In the genomic region with DNA sequence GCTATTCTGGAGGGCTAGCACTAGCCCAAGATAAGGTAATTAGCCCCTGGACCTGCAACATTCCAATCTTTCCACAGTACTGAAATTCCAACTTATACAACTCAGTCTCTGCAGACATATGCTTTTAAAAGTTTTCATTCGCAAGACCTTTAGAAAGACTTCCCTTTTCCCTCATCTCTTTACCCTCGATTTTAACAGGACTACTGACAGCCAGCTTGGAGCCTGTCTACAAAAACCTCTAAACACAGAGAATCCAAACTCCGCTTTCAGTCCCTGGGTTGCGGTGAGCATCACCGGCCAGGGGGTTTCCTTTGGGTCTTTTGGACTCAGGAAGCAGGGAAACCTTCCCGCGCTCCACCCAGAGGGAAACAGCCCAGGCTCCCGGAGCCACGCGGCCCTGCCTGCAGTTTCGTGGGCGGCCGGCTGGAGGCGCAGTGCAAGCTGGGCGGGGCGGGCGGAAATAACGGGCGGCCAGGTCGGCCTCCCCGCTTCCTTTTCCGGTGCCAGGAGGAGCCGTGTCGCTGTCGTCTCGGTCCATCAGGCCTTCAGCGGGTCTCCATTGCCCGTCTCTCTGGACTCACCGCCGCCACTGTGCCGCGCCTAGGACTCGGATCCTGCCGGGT, we compare ENCODE assay signal across 8 mouse cellular contexts. TPM values are rescaled to one million over a fixed set of nuclear protein-coding genes. Genes with fewer than 3 reads are reported as not detected.
A peak's percentile ranks its signal among the peaks of the same experiment; 100 is the strongest.
DNase-seq lines count a peak whose midpoint lies in the region; ATAC-seq and TF ChIP-seq lines count a peak whose summit lies in the region.

A gene (plus strand): TSS at position 482 of the 623 bp plus-strand sequence.

- peak within 1 kb of the TSS; percentile 76 for H3K4me3 ChIP-seq in hindbrain, embryonic 14.5 days (replicated peaks; ENCODE audit: low read length)

- H3K27ac ChIP-seq in hindbrain, embryonic 14.5 days, result peak within 1 kb of the TSS; percentile 95

- H3K9ac ChIP-seq in hindbrain, embryonic 14.5 days, result peak within 1 kb of the TSS; percentile 93

- POLR2A ChIA-PET in Patski (lab: Charles Lee), result interaction anchor here (0.6 kb wide), 1 partner anchor 71 kb away, joined by 5 read pairs; no protein-coding TSS in a partner anchor

- ATAC-seq in Patski, result peak; percentile 86
- peak; percentile 89 for ATAC-seq in hindbrain, embryonic 14.5 days (ENCODE audit: low FRiP score)

- TF ChIP-seq CTCF in Patski (IDR thresholded peaks at IDR 0.05), result peak; percentile 100

- H3K36me3 ChIP-seq in hindbrain, embryonic 14.5 days (replicated peaks; ENCODE audit: control insufficient read depth, insufficient read depth), result 0 out of 2 replicates have a peak, but pooled peaks cover 4% of the 10 kb centered on the region

- CTCF ChIA-PET in Patski (lab: Charles Lee), result interaction anchor here (1.1 to 2.4 kb wide), 3 partner anchors 10 to 22 kb away, joined by 3 to 12 read pairs (median 4); a partner anchor contains a TSS

- 1% methylated on average over 34 of the region's 34 CpGs for WGBS in hindbrain, embryonic 14.5 days

- H3K4me1 ChIP-seq in hindbrain, embryonic 14.5 days (replicated peaks; ENCODE audit: control insufficient read depth, insufficient read depth, low read length), result peaks cover 25% of the 10 kb centered on the region

- in situ Hi-C loops in Patski (cut with MboI; ENCODE audit: low pct_unique_long_range_greater_than_20kb), result no loop called here

- H3K9me3 ChIP-seq in hindbrain, embryonic 14.5 days (ENCODE audit: control insufficient read depth, low read length), result no peaks in the 10 kb centered on the region

- H3K27me3 ChIP-seq in Patski, result no peaks in the 10 kb centered on the region
- no peaks in the 10 kb centered on the region for H3K27me3 ChIP-seq in hindbrain, embryonic 14.5 days (ENCODE audit: control insufficient read depth, insufficient read depth, low read length)

- no peak for DNase-seq in Patski (ENCODE audit: low read depth, low spot score)
- peak; percentile 95 to 96 for DNase-seq in cerebellum, postnatal 14 days
- DNase-seq in frontal cortex, postnatal 25 days (ENCODE audit: low spot score in 2 of 2), result peak; percentile 78 to 91
- peak; percentile 92 for DNase-seq in hindbrain, embryonic 14.5 days (ENCODE audit: low spot score)
- DNase-seq in layer of hippocampus, postnatal 36 days, result peak; percentile 90 to 92
- DNase-seq in lung, postnatal 36 days, result peak; percentile 92
- peak; percentile 92 for DNase-seq in retina, postnatal 1 day
- peak; percentile 87 to 91 for DNase-seq in urinary bladder, adult 18-20 months (ENCODE audit: low spot score in 2 of 2)

- peak within 1 kb of the TSS; percentile 66 for H3K4me2 ChIP-seq in hindbrain, embryonic 14.5 days (replicated peaks)

RNA-seq across cellular contexts. Expression of the gene that starts here (rescaled TPM):
- polyA plus RNA-seq in Patski (2021), result 51.6 TPM
- 52.0 and 54.8 TPM in 2 replicates for polyA plus RNA-seq in hindbrain, embryonic 14.5 days (2014; fragmentation: Nextera tagmentation; extraction: Ambion mirVana)
- total RNA-seq in layer of hippocampus, postnatal 36 days (2021), result 10 to 100 TPM; 55.8 to 57.8 TPM
